Mouse (Mus musculus): ENCODE measurements around the gene Erbb4.
A peak's percentile ranks its signal among the peaks of the same experiment; 100 is the strongest.

Gene Erbb4

DNA sequence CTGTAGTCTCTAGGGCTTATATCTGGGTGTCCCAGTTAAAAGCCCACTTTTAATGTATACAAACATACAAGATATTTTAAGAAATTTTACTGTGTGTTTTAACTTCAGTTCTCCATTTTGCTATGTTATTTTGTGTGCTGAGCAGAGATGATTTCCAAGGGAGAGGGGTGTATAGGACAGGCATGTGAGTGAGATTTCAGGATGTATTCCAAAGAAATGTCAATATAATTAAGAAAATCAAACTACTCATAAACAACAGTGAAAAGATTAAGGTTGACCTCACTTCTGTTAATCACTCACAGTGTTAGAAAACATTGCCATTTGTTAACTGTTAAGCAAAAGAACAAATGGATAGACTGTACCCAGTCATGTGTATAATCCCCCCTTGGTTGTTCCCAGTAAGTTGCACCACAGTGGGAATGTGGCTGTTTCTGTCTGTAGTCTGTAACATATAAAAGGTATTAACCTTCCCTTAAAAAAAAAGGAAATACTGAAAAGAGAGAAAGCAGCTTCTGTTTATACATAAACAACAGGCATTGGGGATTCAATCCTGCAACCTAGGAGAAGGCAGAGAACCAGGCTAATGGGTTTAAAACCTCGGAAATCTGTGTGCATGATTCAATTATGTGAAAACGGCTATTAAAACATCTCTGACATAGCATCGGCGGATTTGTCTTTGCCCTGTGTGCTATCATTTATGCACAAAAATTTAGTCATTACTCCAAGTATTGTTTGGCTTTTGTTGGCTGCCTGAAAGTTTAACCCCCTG is 84.5 kb downstream of the Erbb4 start:
- no peak for DNase-seq

DNA sequence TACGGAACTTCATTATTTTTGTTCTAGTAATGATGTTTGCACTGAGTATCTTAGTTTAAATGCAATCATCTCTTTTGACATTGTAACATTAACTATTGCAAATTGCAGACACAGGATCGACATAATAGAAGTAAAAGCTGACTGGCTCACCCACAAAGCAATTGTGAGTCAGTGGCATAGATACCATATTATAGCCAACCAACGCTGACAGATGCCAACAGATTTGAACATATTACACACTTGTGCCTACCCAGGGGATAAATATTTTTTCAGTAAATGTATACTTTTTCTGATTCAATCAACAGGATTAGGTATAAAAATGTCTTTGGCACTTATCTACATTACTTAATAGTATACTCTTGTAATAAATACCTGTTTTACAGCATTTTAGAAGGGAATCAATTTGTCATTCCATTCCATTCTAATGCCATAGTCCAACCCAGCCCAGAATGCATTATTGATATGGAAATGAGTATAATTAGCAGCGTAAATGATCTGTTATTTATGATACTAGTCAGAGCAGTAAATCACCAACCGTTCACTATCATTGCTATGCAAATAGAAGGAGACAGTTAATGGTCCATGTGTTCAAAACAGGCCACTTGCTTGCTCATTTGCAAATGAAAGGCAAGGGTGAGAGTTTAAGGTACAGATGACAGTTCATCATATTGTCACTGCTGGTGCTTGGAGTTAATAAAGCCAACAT is 97.9 kb downstream of the Erbb4 start:
- DNase-seq = no peak

DNA sequence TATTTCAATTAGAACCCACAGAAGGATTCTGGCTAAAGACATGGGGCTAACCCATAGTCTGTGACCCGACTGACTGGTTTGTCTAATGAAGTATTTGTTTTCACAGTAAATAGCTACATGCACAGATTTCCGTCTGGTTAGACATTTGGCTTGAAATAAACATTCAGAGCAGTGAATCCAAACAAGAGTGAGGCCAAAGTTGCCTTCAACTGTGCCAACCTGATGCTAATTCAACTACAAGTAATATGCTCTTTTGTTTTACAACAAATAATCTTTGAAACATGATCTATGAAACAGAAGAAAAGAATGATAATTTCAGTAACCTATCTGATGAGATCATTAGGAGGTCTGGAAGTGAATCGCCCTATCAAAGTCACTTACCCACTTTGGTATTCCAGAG is 106.5 kb downstream of the Erbb4 start:
- DNase-seq = no peak

DNA sequence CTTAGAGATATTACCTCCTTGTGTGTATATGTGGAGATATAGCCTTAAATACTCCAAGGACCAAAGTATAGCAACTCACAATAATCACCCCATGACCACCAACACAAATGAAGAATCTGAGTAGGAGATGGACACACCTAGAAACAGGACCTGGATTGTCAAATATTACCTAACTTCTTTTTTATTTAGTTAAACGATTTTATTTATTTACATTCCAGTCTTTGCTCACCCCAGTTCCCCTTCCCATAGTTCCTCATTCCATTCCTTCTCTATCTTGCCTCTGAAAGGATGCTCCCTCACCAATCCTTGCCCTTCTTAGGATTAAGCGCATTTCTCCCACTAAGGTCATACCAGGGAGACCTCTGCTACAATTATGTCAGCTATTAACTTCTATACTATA is 128.6 kb downstream of the Erbb4 start:
- no peak for DNase-seq

DNA sequence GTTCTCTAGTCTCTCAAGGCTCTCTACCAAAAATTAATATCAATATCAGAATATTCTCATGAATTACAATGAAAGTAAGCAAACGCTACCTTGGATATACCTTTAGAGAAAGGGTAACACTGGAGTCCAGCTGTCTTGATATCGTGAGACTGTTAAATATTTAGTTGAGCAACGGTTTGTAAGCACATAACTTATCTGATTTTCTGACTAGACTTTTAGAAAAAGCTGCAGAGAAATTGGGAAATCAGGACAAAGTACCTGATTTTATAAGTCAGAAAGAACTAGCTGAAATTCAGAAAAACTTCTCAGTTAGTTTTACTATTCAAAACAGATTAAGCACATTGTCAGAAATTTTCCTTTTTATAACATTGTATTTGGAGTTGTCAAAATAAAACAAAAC is 129.3 kb downstream of the Erbb4 start:
- no peak for DNase-seq

DNA sequence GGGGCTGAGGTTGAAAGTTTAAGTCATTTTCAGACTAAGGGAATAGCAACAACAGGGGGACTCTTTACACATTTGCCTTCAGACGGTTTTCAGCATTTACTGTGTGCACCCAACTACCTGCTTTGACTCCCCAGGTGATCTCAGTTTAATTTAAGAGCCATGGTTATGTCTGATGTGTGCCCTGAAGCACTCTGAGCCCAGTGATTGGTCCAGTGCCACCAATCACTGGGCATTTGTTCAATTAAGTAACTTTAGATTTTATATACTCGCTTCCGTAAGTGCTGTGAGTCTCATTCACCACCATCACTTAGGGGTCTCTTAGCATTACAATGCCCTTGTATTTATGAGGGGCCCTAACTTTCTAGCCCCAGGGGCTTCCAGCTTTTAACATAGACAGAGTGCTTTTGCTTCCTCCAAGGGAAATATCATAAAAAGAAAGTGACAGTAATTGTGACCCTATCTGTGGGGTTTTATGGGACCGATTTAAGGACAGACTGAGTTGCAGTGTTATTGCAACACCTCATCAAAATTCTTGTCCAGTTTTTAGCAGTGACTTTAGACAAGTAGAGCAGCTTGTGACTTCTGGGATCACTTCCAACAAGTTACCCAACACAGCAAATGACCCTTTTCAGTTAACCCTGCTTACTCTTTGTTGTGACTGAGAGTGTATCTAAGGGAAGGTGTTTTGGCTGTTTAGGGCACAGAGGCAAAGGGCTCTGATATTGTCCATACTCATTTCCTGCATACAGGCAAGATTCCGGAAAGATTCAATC is 134.3 kb downstream of the Erbb4 start:
- DNase-seq = no peak

DNA sequence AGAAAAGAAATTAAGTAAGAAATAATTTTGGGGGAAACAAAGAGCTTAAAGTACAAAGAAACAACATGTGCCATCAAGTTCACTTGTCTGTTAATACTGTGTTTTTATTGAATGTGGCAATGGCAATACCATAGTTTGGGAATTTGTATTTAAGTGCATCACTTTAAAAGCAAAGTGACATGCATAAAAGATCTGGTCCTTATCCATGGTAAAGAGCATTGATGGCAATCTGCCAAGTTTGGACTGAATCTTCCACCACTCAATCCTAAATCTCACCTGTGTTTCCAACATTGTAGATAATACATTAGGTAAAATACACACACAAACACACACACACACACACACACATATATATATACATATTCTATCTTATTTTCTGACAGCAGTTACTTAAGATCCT is 143.7 kb downstream of the Erbb4 start:
- DNase-seq = no peak

DNA sequence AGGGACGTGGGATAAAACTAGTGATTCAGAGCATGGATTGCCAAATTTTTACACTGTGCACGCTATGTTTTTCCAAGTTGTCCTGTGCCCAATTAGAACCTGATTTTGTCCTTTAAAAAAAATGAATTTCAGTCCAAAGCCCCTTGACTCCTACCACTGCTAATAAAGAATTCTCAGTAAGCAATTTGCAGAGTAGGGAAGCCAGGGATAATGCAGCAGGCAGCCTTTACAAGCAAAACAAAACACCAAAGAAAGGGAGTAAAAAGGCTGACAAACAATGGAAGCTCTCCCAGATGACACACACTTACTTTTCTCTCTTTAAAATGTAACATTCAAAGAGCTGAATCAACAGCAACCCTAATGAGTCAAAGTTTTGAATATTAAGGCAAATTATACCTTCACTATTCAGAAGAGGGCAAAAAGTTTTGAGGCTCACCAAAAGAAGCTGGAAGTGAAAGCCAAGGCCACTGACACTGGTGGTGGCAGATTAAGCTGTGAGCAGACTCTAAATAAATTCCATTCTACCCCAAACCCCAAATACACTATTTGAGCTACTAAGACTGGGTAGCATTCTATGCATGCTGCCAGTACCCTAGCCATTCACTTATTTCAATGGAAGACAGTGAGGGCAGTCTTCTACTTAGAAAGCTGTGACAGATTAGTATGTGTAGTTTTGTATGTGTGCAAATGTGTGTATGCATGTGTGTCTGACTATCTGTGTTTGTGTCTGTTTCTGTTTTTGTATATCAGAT is 146.3 kb downstream of the Erbb4 start:
- DNase-seq = no peak

DNA sequence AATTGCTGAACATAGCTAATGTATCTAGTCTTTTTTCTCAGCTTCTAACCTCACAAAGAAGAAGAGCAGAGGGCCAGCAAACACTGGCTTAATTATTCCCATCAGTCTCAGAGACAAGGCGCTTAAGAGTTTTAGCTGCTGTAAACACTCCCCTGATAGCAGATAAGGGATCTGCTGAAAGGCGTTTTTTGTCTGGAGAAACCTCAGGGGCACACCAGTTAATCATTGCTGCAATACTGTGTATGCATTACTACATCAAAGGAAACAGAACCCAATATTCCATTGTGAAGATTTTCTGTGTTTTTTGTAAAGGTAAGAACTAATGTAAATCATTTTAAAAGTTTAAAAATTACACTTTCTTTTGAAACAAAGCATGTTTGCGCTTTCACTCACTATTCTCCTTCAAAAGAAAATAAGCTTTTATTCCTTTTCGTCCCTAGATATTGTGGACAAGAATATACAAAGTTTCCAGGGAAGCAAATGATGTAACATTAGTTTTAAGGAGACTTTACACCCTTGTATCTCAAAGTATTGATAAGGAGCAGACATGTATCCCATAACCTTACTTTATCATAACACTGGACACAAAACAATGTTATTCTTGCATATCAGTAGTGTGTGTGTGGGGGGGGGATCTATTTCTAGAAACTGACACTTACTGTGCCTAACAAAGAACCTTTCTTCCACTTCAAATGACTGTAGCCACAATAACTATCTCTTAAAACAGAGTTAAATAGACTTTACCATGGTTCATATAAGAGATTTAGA is 150.9 kb downstream of the Erbb4 start:
- no peak for DNase-seq

DNA sequence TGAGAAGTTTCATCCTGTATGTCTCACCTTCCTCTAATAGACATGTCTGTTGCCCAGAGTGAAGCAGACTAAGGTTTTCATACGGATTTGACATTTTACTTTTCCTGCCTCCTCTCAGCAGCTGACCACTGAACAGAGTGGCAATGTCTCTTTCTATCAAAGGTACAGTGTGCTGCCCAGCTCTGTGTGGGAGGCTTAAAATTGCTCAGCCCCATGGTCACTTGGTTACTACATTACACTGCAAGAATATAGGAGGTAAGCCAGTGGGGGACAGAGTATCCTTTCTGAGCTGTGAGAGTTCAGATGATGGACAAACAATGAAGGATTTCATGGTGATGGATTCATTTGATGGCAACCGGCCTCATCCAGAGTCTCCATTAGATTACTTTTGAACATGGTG is 152.4 kb downstream of the Erbb4 start:
- DNase-seq = no peak

DNA sequence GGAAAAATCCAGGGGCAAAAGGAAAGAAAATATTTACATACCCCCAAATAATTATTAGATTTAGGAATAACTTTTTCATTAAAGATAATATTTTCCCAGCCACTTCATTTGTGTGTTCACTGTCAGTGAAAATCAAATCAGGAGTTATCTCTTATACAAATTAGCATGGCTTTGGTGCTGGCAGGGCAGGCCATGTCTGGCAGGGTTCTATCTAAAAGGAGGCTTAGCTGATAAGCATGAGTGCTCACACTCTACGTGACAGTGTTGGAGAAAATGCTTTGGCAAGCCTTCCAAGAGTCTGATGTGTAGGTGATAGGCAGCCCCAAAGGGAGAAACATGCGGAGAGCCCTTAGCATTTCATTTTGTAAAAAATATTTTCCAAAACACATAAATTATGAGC is 164.7 kb downstream of the Erbb4 start:
- no peak for DNase-seq

DNA sequence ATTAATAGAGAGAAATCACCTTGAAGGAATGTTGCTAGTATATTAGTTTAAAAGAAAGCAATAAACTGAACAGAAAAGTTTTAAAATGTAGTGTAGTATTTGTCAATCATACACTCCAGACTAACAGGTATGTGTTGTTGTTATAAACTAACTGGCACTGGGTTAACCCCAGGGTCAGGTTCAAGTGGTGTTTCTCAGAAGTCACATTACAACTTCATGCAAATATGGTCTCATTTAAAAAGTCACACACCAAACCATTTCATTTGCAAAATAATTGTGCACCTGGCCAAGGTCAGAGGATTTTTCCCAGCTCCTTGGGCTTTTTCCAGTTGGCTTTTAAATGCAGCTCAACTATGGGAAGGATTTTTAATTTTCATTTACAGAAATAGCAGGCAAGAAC is 173.1 kb downstream of the Erbb4 start:
- no peak for DNase-seq

DNA sequence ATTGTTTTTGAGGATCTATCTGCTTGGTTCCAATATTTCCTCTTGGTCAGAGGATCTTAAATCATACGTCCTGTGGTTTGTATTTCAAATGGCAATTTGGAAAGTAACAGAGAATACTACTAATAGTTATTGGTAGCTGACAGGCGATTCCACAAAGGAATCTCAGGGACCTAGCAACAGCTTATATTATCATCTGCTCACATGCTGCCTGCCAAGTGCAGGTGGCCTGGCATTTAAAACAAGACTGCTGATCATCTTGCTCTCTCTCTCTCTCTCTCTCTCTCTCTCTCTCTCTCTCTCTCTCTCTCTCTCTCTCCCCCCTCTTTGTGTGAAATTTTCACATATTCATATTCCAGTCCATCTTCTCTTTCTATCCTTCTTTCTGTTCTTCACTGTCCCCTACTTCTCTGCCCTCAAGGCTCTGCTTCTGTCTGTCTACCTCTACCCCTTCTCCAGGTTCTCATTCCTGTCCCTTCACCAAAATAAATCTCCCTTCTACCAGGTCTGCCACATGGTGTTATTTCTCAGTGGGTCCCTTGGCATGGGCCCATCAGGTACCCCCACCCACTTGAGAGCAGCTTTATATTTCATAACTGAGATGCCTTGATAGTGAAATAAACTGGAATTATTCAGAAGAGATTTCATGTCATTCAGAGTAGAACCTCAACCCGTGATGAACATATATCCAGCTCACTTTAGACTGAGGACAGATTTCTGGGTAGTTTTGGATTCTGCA is 174.4 kb downstream of the Erbb4 start:
- no peak for DNase-seq

DNA sequence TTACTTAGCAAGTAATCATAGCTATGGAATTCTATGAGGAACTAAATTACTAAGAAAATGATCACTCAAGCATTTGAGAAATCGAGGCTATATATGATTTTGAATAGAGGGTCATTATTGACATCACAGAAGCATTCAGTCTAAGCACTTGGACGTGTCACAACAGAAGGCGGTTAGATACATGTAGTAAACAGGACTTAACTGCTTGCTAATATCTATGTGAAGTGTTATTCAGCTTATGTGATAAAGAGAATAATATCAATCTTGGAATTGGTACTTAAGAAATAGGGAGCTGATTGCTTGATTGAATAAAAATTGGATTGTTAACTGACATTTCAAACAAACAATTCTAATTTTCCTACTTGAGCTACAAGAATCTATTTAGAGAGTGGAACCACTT is 190.0 kb downstream of the Erbb4 start:
- DNase-seq = no peak

DNA sequence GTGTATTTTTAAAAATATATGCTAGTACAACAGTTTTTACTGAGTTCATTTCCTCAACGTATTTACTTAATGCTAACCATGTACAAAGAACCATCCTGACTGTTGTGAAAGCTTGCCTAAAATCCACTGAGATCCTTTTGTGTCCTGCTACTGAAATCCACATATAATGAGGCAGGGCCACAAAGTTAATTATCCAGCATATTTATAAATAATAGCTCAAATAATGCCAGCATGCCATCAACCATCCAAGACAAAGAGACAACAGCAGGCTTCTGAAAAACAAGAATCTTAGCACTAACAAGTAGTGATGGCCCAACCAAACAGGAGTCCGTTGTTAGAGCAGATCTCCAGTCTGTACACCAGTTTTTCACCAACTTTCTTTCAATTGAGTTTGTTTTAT is 215.8 kb downstream of the Erbb4 start:
- no peak for DNase-seq

DNA sequence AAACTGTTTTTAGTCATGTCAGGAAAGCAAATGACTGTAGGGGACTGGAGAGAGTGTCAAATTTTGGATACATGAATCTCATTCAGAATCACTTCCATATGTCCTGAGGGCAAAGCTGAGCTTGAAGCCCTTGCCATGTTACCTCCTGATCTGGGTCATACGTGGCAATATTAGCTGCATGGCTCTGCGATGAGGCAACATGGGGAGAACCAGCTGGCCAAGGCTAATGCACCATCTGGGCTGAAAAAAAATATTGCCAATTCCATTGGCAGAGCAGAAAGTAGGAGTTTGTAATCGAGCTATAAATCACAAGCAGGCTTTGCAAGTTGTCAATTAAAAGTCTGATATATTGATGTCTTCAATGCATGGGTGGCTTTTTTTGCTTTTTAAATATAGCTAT is 221.0 kb downstream of the Erbb4 start:
- DNase-seq = peak; percentile 29

DNA sequence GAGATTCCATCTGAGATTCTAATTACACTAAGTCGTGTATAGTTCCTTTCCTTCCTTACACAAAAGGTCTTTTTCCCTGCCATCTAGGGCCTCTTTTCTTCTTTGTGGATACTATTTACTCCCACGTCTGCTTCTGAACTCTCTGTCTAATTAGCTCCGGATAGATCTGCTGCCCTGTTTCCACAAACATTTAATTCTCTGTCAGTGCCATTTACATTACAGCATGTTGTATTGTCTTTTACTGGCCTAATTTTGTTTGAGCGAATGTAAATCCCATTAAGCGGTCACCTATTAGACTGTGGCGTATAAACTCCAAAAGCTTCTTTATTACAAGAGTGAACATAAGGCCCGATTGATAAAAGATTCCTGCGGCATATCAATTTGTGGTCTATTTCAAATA is 232.9 kb downstream of the Erbb4 start:
- DNase-seq = no peak

DNA sequence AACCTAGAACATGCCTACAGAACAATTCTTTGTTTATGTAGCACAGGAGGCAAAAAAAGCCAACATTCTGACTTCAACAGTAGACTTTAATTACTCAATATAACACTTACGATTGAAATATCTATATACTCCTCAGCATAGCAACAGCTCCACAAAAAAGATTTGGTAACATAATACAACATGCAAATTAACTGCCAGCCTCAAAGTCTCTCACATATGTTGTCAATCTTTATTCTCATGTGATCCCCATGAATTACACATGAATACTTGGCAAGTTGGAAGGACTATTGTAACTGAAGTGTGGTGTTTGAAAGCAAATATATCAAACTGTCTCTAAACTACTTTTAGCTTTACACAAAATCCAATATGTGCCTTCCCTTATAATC is 234.2 kb downstream of the Erbb4 start:
- no peak for DNase-seq

DNA sequence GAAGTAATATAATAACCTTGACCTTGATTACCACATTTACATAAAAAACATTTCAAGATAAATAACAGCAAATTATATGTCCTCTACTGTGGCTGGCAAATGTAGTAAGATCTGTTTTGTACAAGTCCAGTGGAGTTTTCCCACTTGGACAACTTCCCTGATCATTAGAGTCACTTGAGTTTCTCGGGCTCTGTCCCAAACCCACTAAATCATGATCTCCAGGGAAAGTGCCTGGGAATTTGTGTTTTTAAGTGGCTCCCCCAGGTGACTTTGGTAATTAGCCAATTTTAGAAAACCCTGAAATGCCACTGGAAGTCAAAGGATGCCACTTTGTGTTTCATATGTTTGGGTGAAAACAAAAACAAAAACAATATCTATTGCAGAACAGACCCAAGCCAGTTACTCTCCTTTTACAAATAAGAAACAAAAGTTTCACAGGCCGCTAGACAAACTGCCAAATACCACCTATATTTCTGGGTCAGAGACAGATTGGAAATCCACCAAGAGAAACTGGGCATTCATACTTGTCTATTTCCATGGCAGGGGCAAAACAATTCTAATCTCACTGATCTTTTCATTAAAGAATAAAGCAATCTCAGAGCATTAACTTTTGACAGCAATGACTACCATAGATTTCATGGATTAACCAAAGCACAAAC is 234.8 kb downstream of the Erbb4 start:
- no peak for DNase-seq

DNA sequence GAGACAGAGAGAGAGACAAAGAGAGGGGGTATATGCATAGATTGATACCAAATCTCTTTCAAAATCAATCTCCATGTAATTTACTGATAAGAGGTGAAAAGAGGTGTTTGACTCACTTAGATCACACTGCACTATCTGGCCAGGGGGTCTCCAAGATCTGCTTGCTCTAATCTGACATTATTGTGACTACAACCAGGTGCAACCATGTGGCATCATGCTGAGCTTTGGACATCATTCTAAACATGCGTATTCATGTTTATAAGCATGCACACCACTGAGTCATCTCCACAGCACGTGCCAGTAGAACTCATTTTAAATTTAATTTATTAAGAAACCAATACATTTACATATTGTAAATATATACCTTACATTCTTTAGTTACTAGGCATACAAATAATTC is 247.5 kb downstream of the Erbb4 start:
- DNase-seq = no peak

DNA sequence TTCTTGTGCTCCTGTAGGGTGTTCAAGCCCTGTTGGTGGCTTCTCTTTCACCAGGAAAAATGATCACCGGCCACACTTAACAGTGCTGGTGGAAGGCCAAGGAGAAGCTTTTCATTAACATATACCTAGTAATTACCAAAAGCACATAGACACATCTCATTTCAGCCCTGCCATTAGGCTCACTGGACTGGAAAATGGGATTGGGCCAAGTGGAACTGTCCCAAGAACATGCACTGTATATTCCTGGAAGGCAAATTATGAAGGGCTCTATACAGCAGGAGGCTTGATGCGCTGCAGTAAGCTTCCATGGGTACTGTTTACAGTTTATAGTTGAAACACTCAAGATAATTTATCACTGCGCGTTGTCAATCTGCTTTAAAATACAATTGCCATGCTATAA is 248.4 kb downstream of the Erbb4 start:
- no peak for DNase-seq

Data from layer of hippocampus, adult 9-11 months (tissue).